Mouse (Mus musculus) gastrocnemius, adult 18-20 months (tissue): ENCODE measurements at regions not wholly inside any gene's neighbourhood (a gene's known extent, or its start where the extent isn't known, plus 50 kb on each side); places are given as distances from the start of the nearest gene placed in this dataset.

ENCODE experiments used
- DNase-seq: peaks from one replicate; pipeline ENCODE4 v3.0.0; 2021; ENCODE audit warnings: low spot score

GRCm38 (mm10) chr17:14764796-14765195, 70.8 kb upstream of the Thbs2 start:
- DNase-seq = no peak

DNA sequence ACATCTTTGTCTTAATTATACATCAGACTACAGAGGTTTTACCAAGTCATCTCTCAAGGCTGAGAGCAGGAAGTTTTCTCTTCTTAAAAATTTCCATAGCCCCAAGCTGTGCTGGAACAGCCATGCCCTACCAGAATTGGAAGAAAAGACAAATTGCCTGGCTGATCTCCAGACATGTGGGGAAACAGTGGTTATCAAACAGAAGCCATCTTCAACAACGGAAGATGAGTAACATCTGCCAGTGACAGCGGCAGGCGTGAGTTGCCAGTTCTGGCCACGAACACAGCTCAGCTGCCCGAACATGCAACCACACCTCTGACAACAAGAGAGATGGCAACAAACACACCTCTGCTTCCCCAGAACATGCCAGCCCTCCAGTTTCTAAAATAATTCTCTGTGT, 59.1 kb upstream of the Thbs2 start:
- peak; percentile 18 for DNase-seq

DNA sequence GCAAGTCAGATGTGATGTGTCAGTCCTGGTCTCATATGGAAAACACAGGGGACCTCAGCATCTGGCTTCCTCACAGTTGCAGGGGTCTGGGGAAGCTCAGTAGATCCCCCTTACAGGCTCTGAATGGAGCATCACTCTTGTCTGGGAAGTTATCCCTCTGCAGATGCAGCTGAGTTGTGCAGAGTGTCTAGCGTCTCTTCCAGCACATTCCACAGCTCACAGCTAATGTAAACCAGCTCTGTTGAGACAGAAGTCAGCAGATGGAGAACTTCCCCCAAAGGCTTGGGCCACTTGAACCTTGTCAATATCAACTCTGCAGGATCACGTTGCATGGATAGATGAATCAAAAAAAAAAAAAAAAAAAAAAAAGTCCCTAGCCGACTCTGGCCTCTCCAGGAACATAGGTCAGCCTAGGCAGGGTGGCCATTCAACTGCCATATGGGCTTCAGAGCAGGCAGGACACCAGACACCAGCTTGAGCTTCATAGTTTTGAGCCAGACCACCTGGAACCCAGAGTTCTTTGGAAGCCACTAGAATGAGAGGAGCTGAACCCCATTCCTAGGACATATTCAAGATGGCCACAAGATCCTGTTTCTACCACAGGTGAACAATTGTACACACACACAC, 56.6 kb upstream of the Thbs2 start:
- DNase-seq = no peak

DNA sequence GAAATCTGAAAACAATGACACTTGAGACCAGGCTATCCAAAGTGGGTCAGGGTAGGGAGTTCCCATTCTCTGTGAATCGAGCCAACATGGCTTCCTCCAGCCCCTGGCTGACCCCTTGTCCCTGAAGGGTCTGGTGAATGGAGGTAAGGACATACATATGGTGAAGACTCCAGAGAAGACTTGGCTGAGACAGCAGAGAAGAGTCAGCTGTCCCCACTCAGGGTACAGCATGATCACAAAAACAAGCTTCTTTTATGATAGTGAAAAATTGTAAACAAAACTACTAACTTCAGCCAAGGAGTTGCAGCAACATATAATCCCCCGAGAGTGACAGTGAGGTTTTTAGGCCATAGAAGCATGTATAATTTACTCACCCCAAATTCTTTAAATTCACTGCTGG, 55.2 kb upstream of the Thbs2 start:
- DNase-seq = no peak

GRCm38 (mm10) chr17:14747255-14747869, 53.3 kb upstream of the Thbs2 start:
- DNase-seq = no peak

DNA sequence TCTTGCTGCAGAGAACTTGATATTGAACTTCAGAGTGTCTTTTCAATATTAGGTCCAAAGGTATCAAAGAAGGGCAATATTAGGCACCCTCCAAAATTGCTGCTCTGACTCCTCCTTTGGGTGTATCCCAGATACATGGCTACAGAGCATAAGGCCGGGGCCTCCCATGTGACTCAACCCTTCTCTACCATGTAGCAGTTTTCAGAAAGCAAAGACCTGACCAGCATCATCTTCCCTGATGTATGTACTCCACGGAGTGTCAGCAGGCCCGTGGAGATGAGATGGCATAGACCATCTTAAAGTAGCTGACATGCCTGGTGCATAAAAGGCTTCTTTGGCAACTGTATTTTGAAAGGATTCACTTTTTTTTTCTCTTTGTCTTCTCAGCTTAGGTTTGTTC, 51.5 kb upstream of the Thbs2 start:
- no peak for DNase-seq

GRCm38 (mm10) chr17:14744010-14744409, 50.0 kb upstream of the Thbs2 start:
- no peak for DNase-seq
